Mouse (Mus musculus): ENCODE data around the gene Patl2. TPM values are rescaled to one million over a fixed set of nuclear protein-coding genes. Genes with fewer than 3 reads are reported as not detected.
"Not testable (repeated sequence)": the region's sequence is repeated elsewhere in the genome, so short reads cannot be mapped to it uniquely, and the experiment has no call there.

Patl2 gene
- total RNA-seq, 2 experiments from 2014 or later, result not detected

- intact Hi-C loops (cut with DNase I), result loop anchor here (1.0 to 2.0 kb wide), 2 partner anchors 13 to 29 kb away; partner anchors contain the start of genes Spg11 and Trim69
These were observed 38.3 kb downstream of the Patl2 start, which contains the start of gene B2m for GRCm38 (mm10) chr2:122147508-122148241. Gene B2m, plus strand, starts transcription at chr2:122147686.

GRCm38 (mm10) chr2:122146687-122147086 lies 39.3 kb downstream of the Patl2 start:
- intact Hi-C loops (cut with DNase I), result loop anchor here (1.0 to 2.0 kb wide), 2 partner anchors 14 to 28 kb away; partner anchors contain the start of genes Spg11 and Trim69
- peak in 1 of 2 experiments; percentile 26 for DNase-seq

More at GRCm38 (mm10) chr2:122147508-122148241, 38.3 kb downstream of the Patl2 start, which contains the start of gene B2m:
- DNase-seq, result peak; percentile 95

DNA sequence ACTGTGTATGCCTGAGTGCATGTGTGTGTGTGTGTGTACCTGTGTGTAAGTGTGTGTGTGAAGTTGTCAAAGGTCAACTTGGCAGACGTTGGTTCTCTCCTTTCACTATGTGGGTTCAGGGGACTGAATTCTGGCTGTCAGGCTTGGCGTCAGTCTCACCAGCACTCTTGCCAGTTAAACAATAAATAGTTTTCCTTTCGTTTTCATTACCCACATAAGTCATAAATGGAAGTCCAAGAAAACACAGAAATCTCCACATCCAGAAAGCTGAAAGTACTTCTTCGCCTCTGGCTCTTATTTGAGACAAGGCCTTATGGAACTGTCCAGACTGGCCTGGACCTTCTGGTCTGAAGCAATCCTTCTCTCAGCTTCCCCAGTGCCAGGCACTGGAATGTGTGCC lies 40.2 kb downstream of the Patl2 start:
- intact Hi-C loops (cut with DNase I), result loop anchor here (2.0 kb wide), 1 partner anchor 15 kb away; the partner anchor contains the start of gene Trim69
- no peak for DNase-seq

- intact Hi-C loops (cut with DNase I), result no loop called here
- no peak for DNase-seq
These were observed 42.9 kb downstream of the Patl2 start for GRCm38 (mm10) chr2:122143111-122143510.

DNA sequence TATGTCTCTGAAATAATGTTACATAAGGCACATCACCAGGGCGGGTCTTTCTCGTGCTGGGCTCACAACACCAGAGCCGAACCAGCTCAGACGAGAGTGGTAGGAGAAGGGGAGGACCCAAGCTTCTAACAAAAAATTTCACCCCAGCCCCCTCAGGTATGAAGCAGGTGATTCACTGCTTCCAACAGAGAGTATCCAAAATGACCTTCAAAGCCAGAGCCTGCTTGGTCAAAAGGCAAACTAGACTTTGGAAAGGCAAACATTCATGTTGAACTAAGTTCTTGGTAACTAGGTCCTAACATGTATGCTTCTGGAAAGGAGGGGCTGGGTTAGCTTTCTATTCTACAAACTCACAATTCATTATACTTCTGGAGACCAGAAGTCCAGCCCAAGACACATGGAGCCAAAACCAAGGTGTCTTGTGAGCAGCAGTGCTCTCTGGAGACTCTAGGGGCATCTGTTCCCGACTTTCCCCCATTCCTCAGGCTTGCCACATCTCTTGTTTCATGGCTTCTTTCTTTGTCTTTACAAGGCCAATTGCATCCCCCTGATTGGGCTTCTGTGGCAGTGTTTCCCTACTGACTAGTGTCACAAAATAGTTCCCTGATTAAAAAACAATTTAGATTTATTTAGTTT lies 44.5 kb downstream of the Patl2 start:
- DNase-seq, result no peak
- intact Hi-C loops (cut with DNase I), result no loop called here

DNA sequence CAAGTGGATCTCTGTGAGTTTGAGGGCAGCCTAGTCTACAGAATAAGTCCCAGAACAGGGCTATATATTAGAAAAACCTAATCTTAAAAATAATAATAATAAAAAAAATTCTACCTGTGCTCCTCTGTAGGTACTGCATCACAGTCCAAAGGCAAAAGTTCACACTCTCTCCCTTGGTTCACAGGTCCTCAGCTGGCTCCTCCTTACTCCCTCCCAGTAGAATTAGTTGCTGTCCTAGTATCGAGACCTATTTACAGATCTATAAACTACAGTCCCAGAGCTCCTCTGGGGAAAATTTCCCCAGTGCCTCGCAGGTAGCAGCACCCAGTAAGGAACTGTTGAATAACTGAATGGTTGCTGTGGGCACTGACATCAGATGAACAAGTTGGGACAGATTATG lies 45.2 kb downstream of the Patl2 start:
- DNase-seq, result no peak
- intact Hi-C loops (cut with DNase I), result no loop called here

- intact Hi-C loops (cut with DNase I), result no loop called here
- no peak for DNase-seq
These were observed 48.0 kb downstream of the Patl2 start for GRCm38 (mm10) chr2:122137839-122138465.

DNA sequence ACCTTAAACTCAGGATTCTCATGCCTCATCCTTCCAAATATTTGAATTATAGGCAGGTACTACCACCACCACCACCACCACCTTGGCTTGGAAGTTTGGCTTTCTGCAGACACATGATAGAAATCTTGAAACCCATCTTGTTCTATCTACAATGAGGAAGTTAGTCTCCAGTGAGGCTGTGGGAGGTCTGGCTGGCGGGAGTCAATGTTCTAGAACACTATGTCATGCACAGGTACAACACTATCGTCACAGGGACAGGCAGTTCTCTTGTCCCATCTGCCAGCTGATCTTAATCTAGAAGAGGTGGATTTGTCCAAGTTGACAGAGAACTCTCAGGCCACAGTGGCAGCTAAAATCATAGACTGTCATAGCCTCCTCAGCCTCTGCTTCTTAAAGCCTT lies 53.4 kb downstream of the Patl2 start:
- intact Hi-C loops (cut with DNase I), result no loop called here
- no peak for DNase-seq

DNA sequence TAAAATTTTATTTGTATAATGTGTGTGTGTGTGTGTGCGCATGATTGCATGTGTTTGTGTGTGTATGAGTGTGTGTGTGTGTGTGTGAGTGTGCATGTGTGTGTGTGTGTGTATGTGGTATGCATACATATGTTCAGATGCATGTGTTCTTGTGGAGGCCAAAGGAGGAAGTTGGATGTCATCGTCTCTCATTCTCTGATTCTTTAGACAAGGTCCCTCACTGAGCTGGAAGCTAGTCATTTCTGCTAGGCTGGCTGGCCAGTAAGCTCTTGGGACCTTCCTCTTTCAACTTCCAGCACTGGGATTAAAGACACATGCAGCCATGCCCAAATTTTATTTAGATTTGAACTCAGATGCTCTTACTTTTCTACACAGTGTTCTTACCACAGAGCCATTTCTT lies 53.9 kb downstream of the Patl2 start:
- intact Hi-C loops (cut with DNase I), result no loop called here
- no peak for DNase-seq

DNA sequence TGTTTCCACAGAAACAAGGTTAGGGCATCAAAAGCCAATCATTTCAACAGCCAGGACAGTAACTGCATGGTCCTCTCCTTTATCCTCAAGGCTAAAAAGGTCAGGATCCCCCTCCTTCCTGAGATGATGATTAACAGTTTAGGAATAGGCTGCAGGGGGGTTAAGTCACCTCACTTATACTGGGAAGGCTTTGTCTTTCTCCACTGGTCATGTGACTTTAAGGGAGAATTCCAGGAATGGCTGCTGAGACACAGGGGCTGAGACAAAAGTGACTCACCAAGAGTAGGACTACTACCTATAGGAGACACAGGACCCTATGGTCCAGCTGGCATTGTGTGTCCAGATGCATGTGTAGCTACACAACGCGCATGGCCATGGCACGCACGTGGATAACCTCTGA lies 58.4 kb downstream of the Patl2 start:
- DNase-seq, result no peak
- intact Hi-C loops (cut with DNase I), result no loop called here

- intact Hi-C loops (cut with DNase I), result no loop called here
These were observed 59.1 kb downstream of the Patl2 start for GRCm38 (mm10) chr2:122126765-122127347.

GRCm38 (mm10) chr2:122125680-122126572 lies 60.1 kb downstream of the Patl2 start:
- DNase-seq, result no peak
- intact Hi-C loops (cut with DNase I), result no loop called here

More at GRCm38 (mm10) chr2:122126765-122127347, 59.1 kb downstream of the Patl2 start:
- DNase-seq, result no peak

GRCm38 (mm10) chr2:122117961-122118958 lies 67.7 kb downstream of the Patl2 start, which contains the start of gene Spg11:
Gene Spg11, minus strand, starts transcription at chr2:122118386.
- peak; percentile 98 for DNase-seq
- intact Hi-C loops (cut with DNase I), result loop anchor here (1.0 to 2.0 kb wide), 2 partner anchors 29 to 43 kb away; partner anchors contain the start of genes B2m and Trim69

- intact Hi-C loops (cut with DNase I), result no loop called here
- DNase-seq, result no peak
These were observed 69.1 kb downstream of the Patl2 start for GRCm38 (mm10) chr2:122116888-122117287.

DNA sequence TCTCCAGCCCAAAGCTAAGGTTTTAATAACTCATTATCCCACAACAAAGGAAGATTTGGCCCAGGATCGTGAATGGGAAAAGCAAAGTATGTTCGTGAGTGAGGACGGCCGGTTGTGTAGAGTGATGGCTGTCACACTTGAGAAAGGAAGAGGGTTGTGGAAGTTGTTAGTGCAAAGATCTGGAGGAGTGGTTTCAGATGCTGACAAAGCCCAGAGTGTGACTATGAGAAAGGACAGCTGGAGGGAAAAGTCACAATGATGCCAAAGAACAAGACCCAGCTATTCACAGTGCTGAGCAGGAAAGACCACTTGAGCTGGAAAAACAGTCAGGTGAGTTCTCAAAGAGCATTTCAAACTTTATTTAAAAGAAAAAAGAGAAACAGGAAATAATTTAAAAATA lies 76.3 kb downstream of the Patl2 start:
- intact Hi-C loops (cut with DNase I), result no loop called here
- no peak for DNase-seq

DNA sequence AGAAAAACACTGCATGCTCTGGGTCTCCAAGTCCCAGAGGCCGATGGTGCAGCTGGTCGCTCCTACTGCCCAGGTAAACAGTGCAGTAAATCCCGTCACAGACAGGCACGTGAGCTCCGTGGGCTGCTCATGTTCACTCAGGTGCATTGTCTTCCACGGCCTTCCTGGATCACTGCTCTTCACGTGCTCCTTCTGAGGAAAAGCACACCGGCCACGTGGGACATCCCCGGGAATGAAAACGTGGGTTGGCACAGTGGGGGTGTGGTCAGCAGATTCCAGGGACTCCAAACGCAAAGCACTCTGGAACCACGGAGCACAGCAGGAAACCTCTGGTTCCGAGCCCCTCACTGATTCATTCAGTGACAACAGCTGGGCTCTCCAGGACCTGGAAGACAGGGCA lies 77.9 kb downstream of the Patl2 start:
- intact Hi-C loops (cut with DNase I), result no loop called here
- no peak for DNase-seq

GRCm38 (mm10) chr2:122102070-122102469 lies 83.9 kb downstream of the Patl2 start:
- intact Hi-C loops (cut with DNase I), result no loop called here
- DNase-seq, result no peak

GRCm38 (mm10) chr2:122097686-122098085 lies 88.3 kb downstream of the Patl2 start:
- DNase-seq; intact Hi-C loops (cut with DNase I): not testable (repeated sequence)

Data from heart, postnatal 36 days (tissue).